Mouse (Mus musculus) spleen, postnatal 10 days (tissue): ENCODE data around the gene Kmt2a.

ENCODE experiments used
- DNase-seq, 2 experiments: peaks; one replicate each; pipeline ENCODE4 v3.0.0; 2021 to 2022; ENCODE audit warnings: low spot score in 2 of 2

The Kmt2a gene

DNA sequence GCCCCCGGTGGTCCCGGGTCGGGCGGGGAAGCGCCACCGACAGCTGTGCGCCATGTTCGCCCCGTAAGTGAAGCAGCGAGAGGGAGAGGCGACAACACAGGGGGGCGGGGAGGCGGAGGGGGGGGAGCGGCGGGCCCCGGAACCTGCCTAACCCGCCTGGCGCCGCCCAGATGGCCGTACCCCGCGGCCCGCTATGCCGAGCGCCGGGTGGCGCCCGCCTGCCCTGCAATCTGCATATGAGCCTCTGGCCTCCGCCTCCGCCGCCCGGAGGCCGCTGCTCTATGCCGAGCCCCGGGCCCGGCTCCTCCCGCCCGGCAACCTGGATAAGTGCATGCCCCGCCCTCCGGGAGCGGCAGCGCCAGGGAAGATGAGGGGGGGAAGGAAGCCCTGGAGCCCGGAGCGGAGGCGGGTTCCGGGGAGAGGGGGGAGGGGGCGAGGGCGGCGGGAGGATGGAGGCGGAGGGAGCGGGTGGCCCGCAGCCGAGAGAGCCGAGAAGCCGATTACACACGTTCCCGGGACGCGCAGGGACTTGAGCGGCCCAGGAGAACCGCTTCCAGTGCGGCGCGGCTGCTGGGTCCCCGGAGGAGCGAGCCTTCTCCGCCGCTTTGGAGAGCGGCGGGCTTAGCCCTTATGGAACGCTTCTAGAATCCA is at the start of gene Kmt2a:
Gene Kmt2a (minus strand): TSS at position 76 of the 651 bp plus-strand sequence.
- peak; percentile 94 to 100 for DNase-seq

DNA sequence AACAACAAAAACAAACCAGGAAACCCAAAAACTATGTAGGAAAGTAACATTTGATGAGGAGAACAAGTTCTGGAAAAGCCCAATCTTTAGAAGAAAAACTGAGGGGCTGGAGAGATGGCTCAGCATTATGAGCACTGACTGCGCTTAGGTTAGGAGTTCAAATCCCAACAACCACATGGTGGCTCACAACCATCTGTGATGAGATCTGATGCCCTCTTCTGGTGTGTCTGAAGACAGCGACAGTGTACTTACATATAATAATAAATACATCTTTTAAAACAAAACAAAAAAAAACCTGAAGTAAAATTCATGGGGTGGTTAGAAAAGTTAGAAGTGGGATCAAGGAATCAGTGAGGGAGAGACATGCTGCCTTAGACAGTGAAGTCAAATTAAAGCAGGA is 40.4 kb upstream of the Kmt2a start:
- no peak for DNase-seq

DNA sequence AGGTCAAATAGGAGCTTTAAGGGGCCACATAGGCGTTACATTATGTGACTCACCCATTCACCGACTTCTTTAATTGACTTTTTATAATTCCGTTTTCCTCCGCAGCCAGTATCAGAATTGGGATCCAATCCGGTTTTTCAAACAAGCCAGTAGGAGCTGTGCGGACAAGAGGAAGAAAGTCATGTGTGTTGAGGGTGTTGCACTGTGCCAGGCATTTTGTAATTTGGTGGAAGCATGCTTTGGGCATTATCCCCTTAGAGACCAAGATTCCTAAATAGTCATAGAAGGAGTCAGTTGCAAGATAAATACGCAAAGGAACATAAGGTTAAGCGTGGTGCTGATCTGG is 40.0 kb upstream of the Kmt2a start:
- peak in 1 of 2 experiments; percentile 64 for DNase-seq

DNA sequence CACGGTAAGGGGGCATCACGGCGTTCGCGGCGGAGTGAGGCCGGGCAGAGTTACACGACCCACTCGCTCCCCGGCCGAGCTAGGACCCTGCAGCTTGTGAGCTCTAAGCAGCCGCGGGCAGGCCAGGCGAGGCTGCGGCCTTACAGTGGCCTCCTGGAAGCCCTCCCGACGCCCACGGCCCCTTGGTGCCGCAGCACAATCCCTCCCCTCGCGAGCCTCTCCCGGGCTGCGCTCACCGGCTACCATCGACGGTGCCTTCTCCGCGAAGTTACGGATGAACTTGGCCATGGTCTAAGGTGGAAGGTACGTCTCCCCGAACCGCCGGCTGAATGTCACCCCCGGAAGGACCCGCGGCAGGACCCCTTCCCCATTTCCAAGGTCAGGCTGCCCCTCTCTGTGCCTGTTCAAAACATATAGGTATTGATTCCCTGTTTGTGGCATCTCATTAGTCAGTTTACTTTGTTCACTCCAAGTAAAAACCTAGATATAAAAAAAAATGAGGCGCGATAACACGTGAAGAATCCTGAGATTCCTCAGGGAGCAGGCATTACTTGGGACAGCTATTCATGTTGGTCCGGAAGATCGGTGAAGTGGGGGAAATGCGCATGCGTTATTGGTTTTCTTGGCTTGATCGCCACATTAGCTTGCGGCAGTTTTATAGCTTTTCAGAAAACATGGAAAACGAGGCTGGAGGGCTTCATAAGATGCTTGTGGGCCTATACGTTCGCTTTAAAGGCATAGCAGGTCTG is 39.5 kb upstream of the Kmt2a start, which contains the start of gene Atp5l:
Gene Atp5l (minus strand): TSS at position 369 of the 749 bp plus-strand sequence.
- DNase-seq = peak; percentile 81 to 82

DNA sequence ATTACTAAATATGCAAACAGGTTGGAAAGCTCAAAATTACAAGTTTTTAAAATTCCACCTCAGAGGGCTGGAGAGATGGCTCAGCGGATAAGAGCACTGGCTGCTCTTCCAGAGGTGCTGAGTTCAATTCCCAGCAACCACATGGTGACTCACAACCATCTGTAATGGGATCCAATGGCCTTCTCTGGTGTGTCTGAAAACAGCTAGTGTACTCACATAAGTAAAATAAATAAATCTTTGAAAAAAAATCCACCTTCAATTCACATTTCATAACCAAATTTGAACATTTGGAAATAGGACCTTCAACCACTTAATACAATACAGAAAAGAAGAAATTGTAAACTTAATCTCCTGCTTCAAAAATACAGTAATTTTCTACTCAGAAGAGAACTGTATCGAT is 38.5 kb upstream of the Kmt2a start:
- no peak for DNase-seq

DNA sequence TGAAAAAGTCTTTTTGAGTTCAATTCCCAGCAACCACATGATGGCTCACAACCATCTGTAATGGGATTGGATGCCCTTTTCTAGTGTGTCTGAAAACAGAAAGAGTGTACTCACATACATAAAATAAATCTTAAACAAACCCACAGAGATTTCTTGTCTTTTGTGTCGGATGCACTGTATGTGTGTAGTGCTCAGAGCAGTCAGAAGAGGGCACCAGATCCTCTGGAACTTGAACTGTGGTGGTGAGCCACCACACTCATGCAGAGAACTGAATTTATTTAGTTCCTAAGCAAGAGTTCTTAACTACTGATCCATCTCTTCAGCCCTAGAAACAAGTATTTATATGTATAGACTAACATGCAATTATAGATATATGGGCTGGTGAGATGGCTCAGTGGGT is 35.1 kb upstream of the Kmt2a start:
- peak; percentile 36 to 74 for DNase-seq

DNA sequence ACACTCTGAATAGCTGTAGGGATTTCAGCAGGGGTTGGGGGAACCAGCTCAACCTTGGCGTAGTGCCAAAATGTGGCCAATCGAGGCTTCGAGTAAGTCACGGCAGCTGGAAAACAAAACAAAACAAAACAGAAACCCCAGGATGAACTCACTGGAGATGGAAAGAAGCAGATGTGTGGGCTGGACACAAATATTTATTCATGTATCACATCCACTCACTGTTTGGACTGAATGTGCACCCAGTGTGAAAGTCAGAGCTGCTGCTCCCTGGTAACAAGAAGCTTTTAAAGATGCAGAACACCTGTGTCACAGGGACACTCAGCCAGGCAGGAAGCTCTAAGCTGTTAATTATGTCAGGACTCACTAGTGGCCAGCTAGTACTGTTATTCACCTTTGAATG is 33.6 kb upstream of the Kmt2a start:
- no peak for DNase-seq

DNA sequence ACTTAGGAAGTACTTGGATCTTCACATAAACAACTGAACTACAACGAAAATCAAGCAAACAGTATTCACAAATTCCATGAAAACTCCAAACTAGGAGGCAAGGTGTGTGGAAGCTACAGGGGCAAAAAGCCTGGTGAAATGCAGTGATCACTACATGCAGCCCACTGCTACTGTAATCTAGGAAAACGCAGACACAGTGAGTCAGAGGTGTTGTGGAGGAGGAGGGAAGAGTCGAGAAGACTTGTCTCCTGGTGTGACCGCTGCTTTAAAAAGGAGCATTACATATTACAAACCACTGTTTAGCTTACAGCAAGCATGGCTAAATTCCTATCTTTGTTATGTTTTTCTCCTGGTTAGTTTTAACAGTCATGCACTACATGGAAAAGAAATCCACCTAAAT is 30.3 kb upstream of the Kmt2a start:
- DNase-seq = no peak

DNA sequence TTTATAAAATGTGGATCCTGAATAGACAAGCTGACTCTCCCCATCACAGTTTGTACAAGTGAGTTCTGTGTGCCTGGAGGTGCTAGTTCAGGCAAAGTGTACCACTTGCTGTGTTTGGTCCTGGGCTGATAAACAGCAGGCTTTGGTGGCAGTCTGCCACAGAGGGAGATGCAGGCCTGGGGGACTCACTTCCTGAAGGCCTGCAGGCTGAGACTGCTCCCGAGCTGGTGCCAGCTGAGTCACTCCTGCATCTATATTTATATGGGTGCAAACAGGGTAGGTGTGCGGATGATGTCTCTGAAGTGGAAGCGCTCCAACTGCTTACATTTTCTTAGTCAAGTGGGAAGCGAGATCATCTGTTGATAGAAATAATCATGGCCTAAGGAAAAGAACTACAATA is 24.5 kb upstream of the Kmt2a start:
- peak in 1 of 2 experiments; percentile 40 for DNase-seq

DNA sequence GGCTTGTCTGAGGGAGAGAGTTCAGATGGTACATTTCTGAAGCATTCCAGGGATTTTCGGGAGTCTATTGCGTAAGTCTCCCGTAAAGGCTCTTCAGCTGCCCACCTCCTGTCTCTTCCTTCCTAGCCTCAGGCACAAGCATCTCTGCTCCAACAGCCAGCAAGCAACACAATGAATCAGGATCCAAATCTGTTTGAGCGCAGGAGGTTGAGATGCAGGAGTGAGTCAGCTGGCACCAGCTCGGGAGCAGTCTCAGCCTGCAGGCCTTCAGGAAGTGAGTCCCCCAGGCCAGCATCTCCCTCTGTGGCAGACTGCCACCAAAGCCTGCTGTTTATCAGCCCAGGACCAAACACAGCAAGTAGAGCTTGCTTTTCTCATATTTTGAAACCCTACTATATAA is 23.9 kb upstream of the Kmt2a start:
- DNase-seq = peak in 1 of 2 experiments; percentile 51

DNA sequence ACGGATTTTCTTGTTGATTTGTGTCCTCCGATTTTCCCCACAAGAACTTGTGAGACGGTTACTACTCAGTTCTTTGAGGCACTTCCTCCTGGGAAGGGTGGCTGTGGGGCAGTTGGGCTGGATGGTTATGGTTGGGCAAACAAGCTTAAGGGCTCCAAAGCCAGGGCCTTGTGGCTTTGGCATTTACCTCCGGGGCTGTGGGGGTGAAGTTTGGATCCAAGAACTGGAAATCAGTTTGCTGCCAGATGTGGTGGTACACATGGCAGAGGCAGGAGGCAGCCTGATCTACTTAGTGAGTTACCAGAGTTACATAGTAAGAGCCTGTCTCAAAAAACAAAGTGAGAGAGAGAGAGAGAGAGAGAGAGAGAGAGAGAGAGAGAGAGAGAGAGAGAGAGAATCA is 22.8 kb upstream of the Kmt2a start:
- no peak for DNase-seq

DNA sequence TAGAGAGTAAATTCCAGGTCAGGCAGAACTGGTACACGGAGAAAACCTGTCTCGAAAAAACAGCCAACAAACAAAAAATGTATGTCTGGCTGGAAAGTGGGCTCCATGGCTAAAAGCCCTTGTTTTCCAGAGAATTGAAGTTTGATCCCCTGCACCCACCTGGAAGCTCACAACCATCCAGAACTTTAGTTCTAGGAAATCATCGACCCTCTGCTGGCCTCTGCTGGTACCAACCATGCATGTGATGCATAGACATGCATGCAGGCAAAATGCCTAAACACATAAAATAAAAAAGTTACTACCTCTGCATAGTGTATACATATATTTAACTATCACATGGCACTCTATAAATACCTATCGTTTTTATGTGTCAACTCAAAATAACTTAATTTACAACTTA is 19.3 kb upstream of the Kmt2a start:
- DNase-seq = peak in 1 of 2 experiments; percentile 30

DNA sequence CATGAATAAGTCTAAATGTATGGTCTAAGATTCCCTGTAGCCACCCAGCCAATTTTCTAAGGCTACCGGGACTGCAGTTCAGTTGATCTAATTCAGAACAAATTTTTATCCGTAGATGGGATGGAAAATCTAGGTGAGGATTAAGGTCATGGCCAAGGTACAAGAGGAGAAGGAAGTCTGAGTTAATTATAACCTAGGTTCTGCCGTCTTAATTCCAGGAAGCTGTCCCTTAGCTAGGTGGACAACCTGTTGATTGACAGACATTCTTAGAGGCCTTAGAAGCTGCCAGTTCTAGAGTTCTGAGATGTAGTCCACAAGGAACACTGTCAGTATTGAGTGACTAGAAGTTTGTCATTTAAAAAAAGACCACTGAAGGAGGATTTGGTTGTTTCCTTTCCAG is 18.6 kb upstream of the Kmt2a start:
- no peak for DNase-seq

DNA sequence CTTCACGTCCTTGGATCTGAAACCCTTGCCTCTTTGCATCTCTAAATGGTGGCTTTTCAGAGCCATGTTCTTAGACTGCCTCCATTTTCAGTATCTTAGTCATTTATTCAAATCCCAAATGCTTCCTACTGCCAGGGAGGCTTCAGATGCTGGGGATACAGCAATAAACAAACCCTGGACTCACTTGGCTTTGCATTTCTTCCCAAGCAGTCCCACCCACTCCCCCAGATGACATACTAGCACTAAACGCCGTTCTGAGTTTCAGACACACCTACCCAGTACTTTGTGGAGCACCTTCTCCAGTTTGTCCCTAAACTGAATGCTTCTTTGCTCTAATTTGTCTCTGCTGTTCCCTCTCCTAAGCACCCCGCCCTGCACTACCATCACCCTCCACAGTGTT is 15.9 kb upstream of the Kmt2a start:
- no peak for DNase-seq

DNA sequence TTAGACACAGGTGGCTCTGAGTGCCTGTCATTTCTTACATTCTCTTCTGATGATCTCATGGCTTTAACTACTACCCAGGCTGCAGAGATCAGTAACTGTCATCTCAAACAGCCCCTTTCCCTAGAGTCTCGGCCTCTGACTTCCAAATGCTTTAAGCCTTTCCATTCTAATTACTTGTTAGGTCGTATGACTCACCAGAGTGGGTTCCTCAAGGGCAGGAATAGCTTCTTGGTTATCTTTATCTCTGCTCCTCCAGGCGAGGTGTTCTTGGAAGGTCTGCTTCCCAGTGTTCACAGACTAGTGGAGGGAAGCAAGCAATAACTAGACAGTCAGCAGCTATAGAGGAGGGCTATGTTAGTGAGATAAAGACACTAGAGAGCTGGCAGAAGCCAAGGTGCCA is 11.6 kb upstream of the Kmt2a start:
- no peak for DNase-seq

DNA sequence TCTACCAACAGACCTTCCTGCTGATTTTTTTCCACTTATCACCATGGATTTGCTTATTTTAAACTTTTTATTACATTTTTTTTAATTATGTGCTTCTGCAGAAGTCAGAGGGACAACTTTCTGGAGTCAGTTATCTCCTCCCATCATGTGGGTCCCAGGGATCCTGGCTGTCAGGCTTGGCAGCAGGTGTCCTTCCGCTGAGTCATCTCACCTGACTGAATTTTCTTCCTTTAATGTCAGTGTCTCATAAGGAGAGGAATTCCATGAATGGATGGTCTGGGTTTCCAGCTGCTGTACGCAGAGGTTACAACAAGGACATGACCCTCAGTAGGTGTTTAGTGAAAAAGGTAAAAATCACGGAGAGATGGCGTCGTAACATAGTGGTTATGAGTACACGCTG is 10.1 kb upstream of the Kmt2a start:
- no peak for DNase-seq

DNA sequence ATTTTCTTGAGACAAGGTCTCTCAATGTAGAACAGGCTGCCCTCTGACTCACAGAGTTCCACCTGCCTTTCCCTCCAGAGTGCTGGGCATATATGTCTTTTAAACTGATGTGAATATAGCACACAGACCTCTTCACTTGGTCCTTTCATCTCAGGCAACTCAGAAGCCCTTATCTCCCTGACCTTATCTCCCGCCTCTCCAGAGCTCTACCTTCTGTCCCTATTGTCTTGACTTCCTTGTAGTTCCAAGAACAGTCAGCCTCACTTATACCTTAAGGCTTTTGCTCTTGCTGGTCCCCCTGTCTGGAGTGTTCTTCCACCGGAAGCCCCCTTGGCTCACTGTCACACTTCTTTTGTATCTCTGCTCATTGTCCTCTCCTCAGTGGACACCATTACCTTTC is 9.0 kb upstream of the Kmt2a start:
- DNase-seq = no peak

DNA sequence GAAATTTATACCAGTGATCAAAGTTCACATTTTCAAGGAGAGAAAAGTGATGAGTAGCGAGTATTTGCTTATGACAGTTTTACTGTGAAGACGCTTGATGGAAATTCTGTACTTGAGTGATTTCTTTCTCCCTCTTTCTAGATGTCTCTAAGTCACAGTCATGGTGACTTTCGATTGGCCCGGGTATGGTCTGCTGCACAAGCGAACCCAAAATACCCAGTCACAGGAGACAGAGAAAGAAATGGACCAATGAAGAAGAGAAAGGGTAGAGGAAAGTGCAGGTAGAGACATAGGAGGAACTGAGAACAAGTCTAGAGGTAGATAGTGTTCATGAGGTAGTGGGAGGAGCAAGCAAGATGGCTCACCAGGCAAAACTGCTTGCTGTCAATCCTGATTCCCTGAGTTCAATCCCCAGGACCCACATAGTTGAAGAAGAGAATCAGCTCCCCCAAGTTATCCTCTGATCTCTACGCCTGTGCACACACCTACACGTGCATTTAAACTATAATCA is 7.1 kb upstream of the Kmt2a start:
- no peak for DNase-seq

DNA sequence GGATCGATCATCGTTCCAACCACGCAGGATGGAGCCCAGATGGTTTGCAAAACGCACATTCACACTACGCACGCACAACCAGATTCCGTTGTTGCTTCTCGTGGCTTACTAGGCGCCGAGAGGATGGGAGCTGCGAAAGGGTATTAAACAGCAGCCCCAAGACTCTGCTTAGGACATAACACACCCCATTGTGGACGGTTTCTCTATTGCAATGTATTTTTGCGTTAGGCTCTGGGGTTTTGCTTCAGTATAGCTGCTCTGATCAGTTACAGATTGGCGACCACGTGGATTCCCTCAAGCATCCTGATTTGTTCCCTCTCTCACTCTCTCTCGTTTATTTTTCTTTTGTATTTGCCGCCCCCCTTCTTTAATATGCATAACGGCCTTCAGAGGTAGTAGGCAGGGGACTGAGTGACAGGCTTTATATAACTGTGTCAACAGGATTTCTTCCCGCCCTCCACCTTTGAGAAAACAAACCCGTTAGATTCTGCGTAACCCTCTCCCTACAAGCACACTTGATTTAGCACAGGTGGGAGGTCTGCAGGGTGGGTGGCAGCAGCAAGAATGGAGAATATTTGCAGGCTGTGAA is 2.0 kb upstream of the Kmt2a start:
- peak in 1 of 2 experiments; percentile 27 for DNase-seq

DNA sequence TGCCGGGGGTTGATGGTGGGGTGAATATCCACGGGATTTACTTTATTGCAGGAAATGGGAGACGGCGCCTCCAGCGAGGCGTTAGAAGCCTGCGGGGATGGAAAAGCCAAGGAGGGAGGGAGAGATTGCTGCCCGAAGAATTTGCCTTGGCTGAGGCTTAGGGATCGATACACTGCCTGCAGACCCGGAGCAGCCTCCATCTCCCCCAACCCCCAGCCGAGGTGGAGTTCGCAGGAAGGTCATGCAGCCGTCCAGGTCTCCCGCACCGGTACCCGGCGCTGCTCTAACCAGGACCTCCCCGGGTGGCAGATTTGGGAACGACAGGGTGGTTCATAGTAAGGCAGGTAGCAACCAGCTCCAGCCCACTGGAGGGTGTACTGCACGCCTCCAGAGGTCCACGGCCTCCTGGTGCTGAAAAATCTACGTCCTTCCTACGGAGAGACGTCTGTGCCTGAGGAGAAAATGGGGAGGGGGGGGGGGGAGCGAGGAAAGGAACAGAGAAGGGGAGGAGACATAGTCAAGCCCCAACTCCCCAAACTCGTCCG is 1.4 kb upstream of the Kmt2a start:
- DNase-seq = peak; percentile 38 to 68

DNA sequence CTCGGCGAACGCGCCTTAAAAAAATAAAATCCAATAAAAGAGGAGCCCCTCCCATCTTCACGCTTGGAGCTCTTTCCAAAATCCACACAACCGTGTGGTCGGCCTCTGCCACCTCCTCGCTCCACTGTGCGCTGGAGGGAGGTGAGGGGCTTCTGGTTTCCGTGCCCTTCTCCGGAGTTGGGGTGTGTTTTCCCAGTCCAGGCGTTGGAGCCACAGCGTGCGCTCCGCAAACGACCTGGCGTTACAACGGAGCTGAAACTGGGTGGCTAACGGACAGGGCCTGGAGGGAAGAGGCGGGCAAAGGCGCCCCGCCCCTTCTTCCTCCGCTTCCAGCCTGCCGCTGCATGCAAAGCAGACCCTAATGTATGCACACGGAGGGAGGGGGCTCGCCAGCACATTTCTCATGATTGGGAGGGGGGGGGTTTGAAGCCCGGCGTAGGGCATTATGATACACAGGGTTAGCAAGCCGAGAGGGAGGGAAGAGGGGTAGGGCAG is 892 bp upstream of the Kmt2a start:
- DNase-seq = peak; percentile 72 to 78

DNA sequence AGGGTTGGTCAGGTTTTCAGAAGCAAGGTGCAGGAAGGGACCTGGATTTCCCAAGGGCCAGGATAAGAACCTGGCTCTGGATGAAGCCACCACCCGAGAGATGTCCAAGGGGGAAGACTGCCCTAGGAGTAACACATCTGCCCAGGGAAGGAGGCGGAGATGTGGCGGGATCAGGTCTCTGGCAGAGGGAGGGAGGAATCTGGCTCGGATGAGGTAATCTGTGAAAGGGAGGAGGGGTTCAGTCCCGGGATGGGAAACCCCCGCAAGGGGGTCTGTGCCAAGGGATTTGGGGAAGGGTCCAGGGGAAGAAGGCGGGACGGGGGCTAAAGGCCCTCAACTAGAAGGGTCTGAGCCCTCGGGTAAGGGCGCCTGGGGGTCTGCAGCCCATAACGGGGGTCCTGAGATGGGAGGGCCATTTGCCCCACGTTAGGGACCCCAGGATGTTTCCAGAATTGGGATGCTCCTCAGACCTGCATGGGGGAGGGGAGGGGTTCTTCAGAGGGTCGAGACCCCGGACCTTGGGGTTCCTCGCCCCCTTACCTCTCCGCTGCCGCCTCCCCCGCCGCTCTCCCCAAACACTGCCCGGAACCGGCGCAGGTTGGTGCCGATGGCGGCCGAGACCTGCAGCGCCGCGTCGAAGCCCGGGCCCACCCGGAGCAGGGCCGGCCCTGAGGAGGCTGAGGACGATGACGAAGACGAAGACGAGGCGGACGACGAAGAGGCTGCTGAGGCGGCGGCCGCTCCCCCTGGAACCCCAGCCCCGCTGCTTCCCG is 601 bp downstream of the Kmt2a start:
- DNase-seq = peak; percentile 43 to 60
